Mouse (Mus musculus) heart, adult 2 months (tissue): ENCODE data around the gene Gpr45. TPM values are rescaled to one million over a fixed set of nuclear protein-coding genes. Genes with fewer than 3 reads are reported as not detected.

Experiments used
- DNase-seq, 2 experiments: peaks; one replicate each; pipeline ENCODE4 v3.0.0; 2021
- H3K27ac ChIP-seq: fragments of 200-600 bp; 2 replicates; pipeline ENCODE4 v1.8.1; 2022
- H3K27me3 ChIP-seq: fragments of 200-500 bp; 2 replicates; pipeline ENCODE4 v1.6.1; 2012; ENCODE audit warnings: mild to moderate bottlenecking, low read length, inconsistent platforms, mixed read lengths; ENCODE audit not compliant: control insufficient read depth, insufficient read depth
- H3K36me3 ChIP-seq: fragments of 200-500 bp; 2 replicates; pipeline ENCODE4 v1.6.1; 2012; ENCODE audit warnings: low read length, inconsistent platforms; ENCODE audit not compliant: control insufficient read depth, insufficient read depth
- H3K4me1 ChIP-seq: fragments of 200-500 bp; 2 replicates; pipeline ENCODE4 v1.6.1; 2011; ENCODE audit warnings: low read length; ENCODE audit not compliant: control insufficient read depth, insufficient read depth
- H3K4me3 ChIP-seq: fragments of 200-600 bp; 2 replicates; pipeline ENCODE4 v1.8.1; 2022
- H3K79me2 ChIP-seq: fragments of 200-500 bp; replicated peaks from 2 replicates; pipeline ENCODE4 v1.6.1; 2012; ENCODE audit warnings: mild to moderate bottlenecking, inconsistent platforms, low read length, moderate library complexity, mixed read lengths; ENCODE audit not compliant: control insufficient read depth, insufficient read depth
- H3K9ac ChIP-seq: fragments of 200-500 bp; 2 replicates; pipeline ENCODE4 v1.6.1; 2012; ENCODE audit warnings: low read depth, mild to moderate bottlenecking, control low read depth, inconsistent platforms, low read length, mixed read lengths
- CTCF ChIP-seq: fragments of 200-600 bp; IDR thresholded peaks from 2 replicates; pipeline ENCODE4 v1.8.1; 2022; ENCODE audit warnings: antibody characterized with exemption, mild to moderate bottlenecking, moderate library complexity
- EP300 ChIP-seq: fragments of 200-500 bp; IDR thresholded peaks from 2 replicates; pipeline ENCODE4 v1.6.1; 2011; ENCODE audit warnings: low read depth, low read length, control low read depth; ENCODE audit not compliant: insufficient read depth
- POLR2A ChIP-seq: fragments of 200-500 bp; IDR thresholded peaks from 2 replicates; pipeline ENCODE4 v1.6.1; 2011; ENCODE audit warnings: mild to moderate bottlenecking, low read depth, low read length, control low read depth; ENCODE audit not compliant: insufficient read depth
- WGBS: fragments of 180-500 bp; shearing (Covaris S2); methylation state at CpG from one replicate; pipeline ENCODE4 v1.1.7; 2018; 5-methylcytosine and 5-hydroxymethylcytosine counted together
- intact Hi-C: fragments of 180-260 bp; cut with DNase I; formaldehyde crosslinking; loops from one replicate; pipeline ENCODE4 v1.15.1; 2025
- polyA plus RNA-seq: library from polyadenylated mRNA; depleted of rRNA; stranded (reverse); fragments of >200 nt; gene quantifications from 2 replicates; pipeline ENCODE4 v1.2.3, GENCODE M21; 2012
- total RNA-seq, 2 experiments: library from RNA; stranded (reverse); gene quantifications; 2 replicates each; pipeline ENCODE4 v1.2.3; 2021

The Gpr45 gene
- total and polyA plus RNA-seq, 3 experiments, result 0.10 to 0.25 (median 0.20) TPM

DNA sequence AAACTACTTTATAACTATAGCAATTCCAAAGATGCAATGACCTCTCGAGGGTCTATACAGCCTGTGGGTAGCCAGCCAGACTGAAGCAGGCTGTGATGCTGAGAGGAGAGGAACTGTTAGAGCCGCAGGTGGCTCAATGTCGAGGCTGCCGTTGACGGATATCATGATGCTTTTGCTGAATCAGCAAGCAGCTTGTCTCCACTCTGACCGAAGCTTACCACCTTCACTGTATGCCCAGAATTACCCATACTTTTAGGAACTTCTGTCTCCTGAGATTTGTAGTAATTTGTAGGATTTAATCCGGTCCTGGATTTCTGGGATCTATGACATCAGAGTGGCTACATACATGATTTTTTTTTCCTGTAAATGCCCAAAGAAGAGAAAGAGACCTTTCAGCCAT is 83.3 kb downstream of the Gpr45 start:
- Histone ChIP-seq H3K4me3 (no peak overlapping the region), H3K9ac (no peak overlapping the region), H3K36me3 (no peaks in the 10 kb centered on the region), H3K27me3 (no peaks in the 10 kb centered on the region), H3K79me2 (no peaks in the 10 kb centered on the region), H3K27ac (no peak overlapping the region), H3K4me1 (no peaks in the 10 kb centered on the region)
- WGBS, result 81% methylated on average over 7 of the region's 7 CpGs
- no peak for DNase-seq
- TF ChIP-seq CTCF (no peak), POLR2A (no peak), EP300 (no peak)
- intact Hi-C loops, result no loop called here

DNA sequence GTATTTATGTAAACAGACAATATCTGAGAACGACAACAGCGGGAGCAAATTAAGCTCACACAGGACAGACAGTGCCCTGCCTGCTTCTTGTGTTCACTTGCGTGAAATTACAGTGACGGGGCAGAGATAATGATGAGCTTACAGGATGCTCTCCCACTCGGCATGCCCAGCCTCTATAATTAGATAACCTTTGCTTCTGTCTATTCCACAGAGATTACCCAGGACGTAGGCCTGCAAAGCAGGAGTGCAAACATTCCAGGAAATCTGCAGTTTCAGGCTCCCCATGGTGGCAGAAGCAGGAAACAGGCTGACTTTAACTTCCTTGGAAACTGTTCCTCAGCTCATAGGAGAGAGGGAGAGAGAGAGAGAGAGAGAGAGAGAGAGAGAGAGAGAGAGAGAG is 89.6 kb downstream of the Gpr45 start:
- intact Hi-C loops, result no loop called here
- Histone ChIP-seq H3K27me3 (no peaks in the 10 kb centered on the region), H3K4me3 (no peak overlapping the region), H3K79me2 (no peaks in the 10 kb centered on the region), H3K27ac (no peak overlapping the region), H3K9ac (no peak overlapping the region), H3K4me1 (no peaks in the 10 kb centered on the region), H3K36me3 (no peaks in the 10 kb centered on the region)
- no peak for DNase-seq
- 28% methylated on average over 6 of the region's 6 CpGs for WGBS
- no peak for TF ChIP-seq EP300

DNA sequence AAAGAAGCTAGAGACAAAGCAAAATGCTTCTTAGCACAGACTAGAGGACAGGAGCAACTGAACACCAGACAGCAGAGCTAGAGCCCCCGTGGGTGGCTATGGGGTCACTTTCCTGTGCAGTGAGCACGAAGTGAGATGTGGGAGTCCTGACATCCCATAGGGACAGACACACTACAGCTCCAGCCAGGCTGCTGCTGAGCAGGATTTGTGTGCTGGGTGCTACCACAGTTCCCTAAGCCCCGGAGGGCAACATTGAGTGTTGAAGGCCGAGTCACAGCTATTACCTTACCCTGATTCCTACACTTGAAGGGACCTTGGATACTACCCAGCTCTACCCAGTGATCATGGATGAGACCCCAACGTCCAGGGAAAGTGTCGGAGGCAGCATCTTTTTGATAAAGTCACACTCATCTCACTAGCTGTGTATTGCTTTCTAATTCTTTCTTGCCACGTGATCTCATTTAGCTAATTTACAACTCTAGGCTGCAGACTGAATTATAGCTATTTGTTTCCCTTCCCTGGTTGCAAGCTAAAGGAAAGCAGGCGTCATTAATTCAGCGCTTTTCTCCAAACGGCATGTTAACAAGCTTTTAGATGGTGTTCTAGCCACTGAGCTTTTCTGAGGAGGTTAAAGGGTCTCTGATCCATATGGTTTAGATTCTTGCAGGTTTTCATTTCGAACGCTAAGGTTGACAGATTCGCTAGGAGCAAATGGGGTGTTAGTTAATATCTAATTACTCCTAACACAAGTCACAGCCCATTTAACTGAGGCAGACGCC is 92.7 kb downstream of the Gpr45 start:
- Histone ChIP-seq H3K79me2 (no peaks in the 10 kb centered on the region), H3K36me3 (no peaks in the 10 kb centered on the region), H3K4me1 (no peaks in the 10 kb centered on the region), H3K27me3 (no peaks in the 10 kb centered on the region), H3K4me3 (no peak overlapping the region), H3K9ac (no peak overlapping the region), H3K27ac (no peak overlapping the region)
- intact Hi-C loops, result no loop called here
- DNase-seq, result no peak
- TF ChIP-seq POLR2A (no peak), EP300 (no peak), CTCF (no peak)
- 72% methylated on average over 14 of the region's 14 CpGs for WGBS

DNA sequence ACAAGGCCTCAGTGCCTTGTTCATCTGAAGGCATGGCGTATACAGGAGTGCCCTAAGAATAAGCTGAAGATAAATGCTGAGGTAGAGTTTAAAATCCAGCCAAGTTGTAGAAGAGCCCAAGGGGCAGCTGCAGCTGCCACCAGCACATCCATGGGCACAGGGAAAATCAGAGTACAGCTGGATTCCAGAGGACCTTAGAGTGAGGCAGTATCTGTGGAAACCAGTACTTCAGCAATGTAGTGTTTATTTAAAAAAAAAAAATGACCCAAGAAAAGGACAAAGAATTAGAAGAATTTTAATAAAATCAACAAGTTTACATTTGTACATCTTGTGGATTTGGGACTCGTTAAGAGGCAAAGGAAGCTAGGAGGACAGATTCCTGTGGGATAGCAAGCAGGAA is 94.3 kb downstream of the Gpr45 start:
- no peaks in the 10 kb centered on the region for H3K79me2 ChIP-seq
- TF ChIP-seq CTCF, result no peak
- no peak for TF ChIP-seq POLR2A
- no peak for TF ChIP-seq EP300
- no peaks in the 10 kb centered on the region for H3K36me3 ChIP-seq
- intact Hi-C loops, result no loop called here
- H3K4me1 ChIP-seq, result no peaks in the 10 kb centered on the region
- no peaks in the 10 kb centered on the region for H3K27me3 ChIP-seq
- H3K27ac ChIP-seq, result no peak overlapping the region
- no peak overlapping the region for H3K4me3 ChIP-seq
- DNase-seq, result no peak
- no peak overlapping the region for H3K9ac ChIP-seq
- WGBS, result 74% methylated on average over 2 of the region's 2 CpGs

DNA sequence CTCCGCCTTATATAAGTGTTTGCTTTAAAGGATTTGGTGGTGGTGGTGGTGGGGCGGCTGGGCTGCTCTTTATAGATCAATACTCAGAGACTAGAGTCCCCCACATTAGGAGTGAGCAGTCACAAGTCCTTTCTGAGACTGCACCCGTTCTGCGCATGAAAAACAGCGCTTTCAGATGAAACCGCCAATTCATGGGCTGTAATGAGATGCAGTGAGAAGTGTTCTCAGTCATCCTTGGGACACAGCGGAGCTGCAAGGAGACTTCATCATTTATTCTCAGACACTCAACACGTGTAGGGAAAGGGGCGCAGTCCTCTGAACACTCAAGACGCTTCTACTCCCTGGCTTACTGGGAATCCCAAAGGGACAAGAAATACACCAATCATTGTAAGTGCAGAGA is 95.1 kb downstream of the Gpr45 start:
- no peaks in the 10 kb centered on the region for H3K79me2 ChIP-seq
- no peak overlapping the region for H3K9ac ChIP-seq
- no peak overlapping the region for H3K27ac ChIP-seq
- intact Hi-C loops, result no loop called here
- 92% methylated on average over 10 of the region's 10 CpGs for WGBS
- DNase-seq, result no peak
- TF ChIP-seq CTCF, result no peak
- no peak for TF ChIP-seq EP300
- TF ChIP-seq POLR2A, result no peak
- H3K4me3 ChIP-seq, result no peak overlapping the region
- no peaks in the 10 kb centered on the region for H3K27me3 ChIP-seq
- no peaks in the 10 kb centered on the region for H3K36me3 ChIP-seq
- no peaks in the 10 kb centered on the region for H3K4me1 ChIP-seq

DNA sequence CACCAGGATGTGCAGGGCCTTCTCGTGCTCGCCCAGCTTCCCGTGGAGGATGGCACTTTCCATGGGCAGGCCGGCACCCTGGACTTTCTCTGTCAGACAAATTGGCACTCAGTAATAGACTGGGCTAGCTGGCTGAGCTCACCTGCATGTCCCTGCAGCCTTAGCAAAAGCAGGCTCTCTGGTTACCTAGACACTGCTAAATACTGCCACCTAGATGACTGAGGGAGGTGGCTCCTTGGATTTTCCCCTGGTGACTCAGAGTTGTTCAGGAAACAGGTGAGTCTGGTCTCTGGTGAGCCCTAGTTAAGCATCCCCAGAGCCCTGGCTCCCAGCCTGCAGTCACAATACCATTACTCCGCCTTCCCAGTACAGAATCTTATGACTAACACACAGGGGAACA is 99.2 kb downstream of the Gpr45 start:
- DNase-seq, result no peak
- intact Hi-C loops, result no loop called here
- Histone ChIP-seq H3K79me2 (no peaks in the 10 kb centered on the region), H3K36me3 (no peaks in the 10 kb centered on the region; the same call in 1 of the 2 replicates), H3K27ac (no peak overlapping the region), H3K9ac (no peak overlapping the region), H3K4me3 (no peak overlapping the region), H3K27me3 (no peaks in the 10 kb centered on the region), H3K4me1 (no peaks in the 10 kb centered on the region)
- WGBS, result 91% methylated on average over 5 of the region's 5 CpGs
- TF ChIP-seq POLR2A, result no peak
- no peak for TF ChIP-seq EP300
- no peak for TF ChIP-seq CTCF
